9 mouse cellular contexts compared by ENCODE assay signal in the genomic region with DNA sequence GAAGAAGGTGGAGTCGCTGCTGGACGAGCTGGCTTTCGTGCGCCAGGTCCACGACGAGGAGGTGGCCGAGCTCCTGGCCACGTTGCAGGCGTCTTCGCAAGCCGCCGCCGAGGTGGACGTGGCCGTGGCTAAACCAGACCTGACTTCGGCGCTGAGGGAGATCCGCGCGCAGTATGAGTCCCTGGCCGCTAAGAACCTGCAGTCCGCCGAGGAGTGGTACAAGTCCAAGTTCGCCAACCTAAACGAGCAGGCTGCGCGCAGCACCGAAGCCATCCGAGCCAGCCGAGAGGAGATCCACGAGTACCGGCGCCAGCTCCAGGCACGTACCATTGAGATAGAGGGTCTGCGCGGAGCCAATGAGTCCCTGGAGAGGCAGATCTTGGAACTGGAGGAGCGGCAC. TPM values are rescaled to one million over a fixed set of nuclear protein-coding genes. Genes with fewer than 3 reads are reported as not detected.
DNase-seq lines count a peak whose midpoint lies in the region; ATAC-seq and TF ChIP-seq lines count a peak whose summit lies in the region.
"Had no signal": no experiment of that assay in that cellular context is flagged by ENCODE, and none has a peak within 500 bp of the region (broad histone marks: within the 10 kb centered on the region; RNA-seq: fewer than 3 reads in every experiment).

No protein-coding gene starts in this region.

- H3K4me1 ChIP-seq in thymus, adult 2 months (replicated peaks; ENCODE audit: control insufficient read depth, insufficient read depth, low read length), result peaks cover 19% of the 10 kb centered on the region
- peaks cover 24% of the 10 kb centered on the region for H3K4me1 ChIP-seq in limb, embryonic 15.5 days

- DNase-seq in frontal cortex, postnatal 36 days (ENCODE audit: low spot score in 2 of 2), result peak; percentile 42 to 50
- DNase-seq in frontal cortex, postnatal 14 days (ENCODE audit: low spot score in 2 of 2), result no peak
- DNase-seq in thymus, adult 2 months, result no peak
- DNase-seq in thymus, postnatal 10 days (ENCODE audit: low spot score in 2 of 2), result no peak
- DNase-seq in urinary bladder, postnatal 4 days (ENCODE audit: low spot score in 2 of 2), result no peak
- no peak for DNase-seq in MN1 (ENCODE audit: low spot score)
- no peak for DNase-seq in kidney, adult 11 months

- 7% methylated on average over 37 of the region's 37 CpGs for WGBS in thymus, adult 2 months
- 1% methylated on average over 37 of the region's 37 CpGs for WGBS in limb, embryonic 15.5 days

- H3K27me3 ChIP-seq in thymus, adult 2 months (ENCODE audit: control insufficient read depth, insufficient read depth, low read length), result peaks cover 4% of the 10 kb centered on the region; the same call in 1 of the 2 replicates
- H3K27me3 ChIP-seq in limb, embryonic 15.5 days, result peaks cover 76% of the 10 kb centered on the region
- H3K27me3 ChIP-seq: CH12.LX had no signal

- peak overlapping the region; percentile 96 for H3K4me2 ChIP-seq in limb, embryonic 15.5 days

- TF ChIP-seq POLR2A in thymus, adult 2 months (IDR thresholded peaks at IDR 0.05; ENCODE audit: control insufficient read depth, extremely low read depth, insufficient read depth, low read length, poor library complexity), result no peak

- no peaks in the 10 kb centered on the region for H3K36me3 ChIP-seq in thymus, adult 2 months (ENCODE audit: control insufficient read depth, insufficient read depth, low read length)
- H3K36me3 ChIP-seq in limb, embryonic 15.5 days, result no peaks in the 10 kb centered on the region

- H3K4me3 ChIP-seq in thymus, adult 2 months (ENCODE audit: control insufficient read depth, insufficient read depth, low read length), result peak overlapping the region; percentile 13; the same call in 1 of the 2 replicates
- peak overlapping the region; percentile 51 for H3K4me3 ChIP-seq in limb, embryonic 15.5 days

- H3K9ac ChIP-seq in limb, embryonic 15.5 days, result no peak overlapping the region

- no peaks in the 10 kb centered on the region for H3K9me3 ChIP-seq in limb, embryonic 15.5 days

- TF ChIP-seq CTCF in thymus, adult 2 months (IDR thresholded peaks at IDR 0.05; ENCODE audit: borderline replicate concordance, control insufficient read depth, extremely low read depth, insufficient read depth, low read length, poor library complexity), result no peak

- no peak for ATAC-seq in limb, embryonic 15.5 days (ENCODE audit: insufficient number of reproducible peaks, low FRiP score, low TSS enrichment, low read depth)

- no peak overlapping the region for H3K27ac ChIP-seq in thymus, adult 2 months (ENCODE audit: control insufficient read depth, insufficient read depth, low read length)
- H3K27ac ChIP-seq in limb, embryonic 15.5 days, result no peak overlapping the region

RNA-seq across cellular contexts. Expression of a gene that starts 0.4 kb away (rescaled TPM):
- 32.8 and 32.9 TPM in 2 replicates for polyA plus RNA-seq in thymus, adult 2 months (2012; rRNA removed)
- polyA plus RNA-seq in limb, embryonic 15.5 days (2015; fragmentation: Nextera tagmentation; extraction: Ambion mirVana), result 70.4 and 71.5 TPM in 2 replicates

RNA-seq across cellular contexts. Expression of a gene that starts 0.9 kb away (rescaled TPM):
- 0.24 and 0.30 TPM in 2 replicates for polyA plus RNA-seq in thymus, adult 2 months (2012; rRNA removed)
- polyA plus RNA-seq in limb, embryonic 15.5 days (2015; fragmentation: Nextera tagmentation; extraction: Ambion mirVana), result 0.56 and 0.68 TPM in 2 replicates

RNA-seq across cellular contexts. Expression of a gene that starts 35.3 kb away (rescaled TPM):
- polyA plus RNA-seq in thymus, adult 2 months (2012; rRNA removed), result 13.9 and 19.2 TPM in 2 replicates
- polyA plus RNA-seq in limb, embryonic 15.5 days (2015; fragmentation: Nextera tagmentation; extraction: Ambion mirVana), result 11.0 and 14.0 TPM in 2 replicates

RNA-seq across cellular contexts. Expression of a gene that starts 52.1 kb away (rescaled TPM):
- 6.7 and 8.4 TPM in 2 replicates for polyA plus RNA-seq in thymus, adult 2 months (2012; rRNA removed)
- polyA plus RNA-seq in limb, embryonic 15.5 days (2015; fragmentation: Nextera tagmentation; extraction: Ambion mirVana), result 3.3 and 4.6 TPM in 2 replicates

Comparison
In these comparisons a context has a peak if more than half of its experiments do, and no peak if none do; other contexts are left out.
1. DNase-seq: peak in frontal cortex, postnatal 36 days (2 of 2); none in frontal cortex, postnatal 14 days (0 of 2), thymus, adult 2 months (single experiment), thymus, postnatal 10 days (0 of 2), urinary bladder, postnatal 4 days (0 of 2), MN1 (single experiment) and kidney, adult 11 months (single experiment).